Mouse (Mus musculus): Measurements from ENCODE around the gene Nlrp2. TPM values are rescaled to one million over a fixed set of nuclear protein-coding genes. Genes with fewer than 3 reads are reported as not detected.

Nlrp2 gene
- not detected in 2 replicates for polyA plus RNA-seq (2016; fragmentation: Nextera tagmentation; extraction: Ambion mirVana)

GRCm38 (mm10) chr7:5350935-5351334, at the start of gene Nlrp2:
Nlrp2 (minus strand) TSS chr7:5351035.
- DNase-seq (ENCODE audit: low spot score) = no peak
- Histone ChIP-seq H3K9me3 (replicated peaks) (peaks cover 65% of the 10 kb centered on the region), H3K36me3 (no peaks in the 10 kb centered on the region), H3K4me3 (no peak within 1 kb of the TSS), H3K27me3 (ENCODE audit: low read depth, poor library complexity, severe bottlenecking) (no peaks in the 10 kb centered on the region), H3K4me1 (no peaks in the 10 kb centered on the region), H3K27ac (replicated peaks) (no peak within 1 kb of the TSS)
- 84% methylated on average over 4 of the region's 4 CpGs for WGBS

DNA sequence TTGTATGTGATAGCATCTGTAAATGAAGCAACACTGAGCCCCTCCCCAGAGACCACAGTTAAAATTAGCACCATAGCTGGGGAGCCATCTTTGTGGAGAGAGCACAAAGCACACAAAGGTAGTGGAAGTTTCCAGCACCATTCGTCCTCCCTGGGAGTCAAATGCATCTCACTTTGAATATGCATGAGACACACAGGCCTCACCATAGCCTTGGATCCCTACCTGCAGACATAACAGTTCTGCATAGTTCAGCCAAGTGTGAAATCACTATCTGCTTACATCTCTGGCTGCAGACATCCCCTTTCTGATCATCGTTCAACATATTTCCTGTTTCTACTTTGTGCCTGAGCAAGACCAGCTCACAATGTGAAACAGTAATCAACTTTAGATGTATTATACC, 15.9 kb upstream of the Nlrp2 start:
- H3K36me3 ChIP-seq = no peaks in the 10 kb centered on the region
- no peaks in the 10 kb centered on the region for H3K4me1 ChIP-seq
- no peak overlapping the region for H3K27ac ChIP-seq (replicated peaks)
- no peak for DNase-seq (ENCODE audit: low spot score)
- H3K27me3 ChIP-seq (ENCODE audit: low read depth, poor library complexity, severe bottlenecking) = no peaks in the 10 kb centered on the region
- WGBS = 76% methylated on average over 2 of the region's 2 CpGs
- peaks cover 59% of the 10 kb centered on the region for H3K9me3 ChIP-seq (replicated peaks)
- no peak overlapping the region for H3K4me3 ChIP-seq

- Histone ChIP-seq H3K36me3 (no peaks in the 10 kb centered on the region), H3K9me3 (replicated peaks) (peaks cover 90% of the 10 kb centered on the region), H3K4me1 (no peaks in the 10 kb centered on the region), H3K27me3 (ENCODE audit: low read depth, poor library complexity, severe bottlenecking) (no peaks in the 10 kb centered on the region), H3K4me3 (no peak overlapping the region), H3K27ac (replicated peaks) (no peak overlapping the region)
- 94% methylated on average over 5 of the region's 5 CpGs for WGBS
- DNase-seq (ENCODE audit: low spot score) = no peak
Measured at GRCm38 (mm10) chr7:5363599-5363998, 12.8 kb upstream of the Nlrp2 start.

DNA sequence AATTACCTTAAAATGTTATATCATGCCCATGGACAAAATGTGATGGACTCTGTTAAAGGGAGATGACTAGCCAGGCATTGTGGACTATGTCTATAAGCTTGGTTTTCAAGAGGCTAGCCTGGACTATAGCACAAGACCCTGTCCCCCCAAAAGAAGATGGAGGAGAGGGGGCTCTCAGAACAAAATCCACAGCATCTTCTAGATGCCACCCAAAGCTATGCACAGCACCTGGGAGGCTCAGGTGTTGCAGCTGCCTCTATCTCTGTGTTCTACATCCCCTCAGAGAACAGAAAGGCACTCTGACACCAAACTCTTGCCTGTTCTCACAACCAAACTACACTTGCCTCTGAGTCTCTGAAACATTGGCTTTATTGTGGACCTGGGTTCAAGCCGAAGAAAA, 598 bp downstream of the Nlrp2 start, which contains the start of gene Gm5065:
Gene Gm5065 (plus strand): TSS at position 301 of the 400 bp plus-strand sequence.
- peaks cover 64% of the 10 kb centered on the region for H3K9me3 ChIP-seq (replicated peaks)
- no peak within 1 kb of the TSS for H3K4me3 ChIP-seq
- H3K27ac ChIP-seq (replicated peaks) = no peak within 1 kb of the TSS
- no peaks in the 10 kb centered on the region for H3K36me3 ChIP-seq
- 86% methylated on average over 1 of the region's 1 CpGs for WGBS
- H3K27me3 ChIP-seq (ENCODE audit: low read depth, poor library complexity, severe bottlenecking) = no peaks in the 10 kb centered on the region
- H3K4me1 ChIP-seq = no peaks in the 10 kb centered on the region
- DNase-seq (ENCODE audit: low spot score) = no peak

GRCm38 (mm10) chr7:5327511-5327910, 23.3 kb downstream of the Nlrp2 start:
- Histone ChIP-seq H3K4me1 (no peaks in the 10 kb centered on the region), H3K27ac (replicated peaks) (no peak overlapping the region), H3K36me3 (no peaks in the 10 kb centered on the region), H3K9me3 (replicated peaks) (peaks cover 84% of the 10 kb centered on the region), H3K27me3 (ENCODE audit: low read depth, poor library complexity, severe bottlenecking) (no peaks in the 10 kb centered on the region), H3K4me3 (no peak overlapping the region)
- WGBS = 90% methylated on average over 1 of the region's 1 CpGs
- DNase-seq (ENCODE audit: low spot score) = no peak

DNA sequence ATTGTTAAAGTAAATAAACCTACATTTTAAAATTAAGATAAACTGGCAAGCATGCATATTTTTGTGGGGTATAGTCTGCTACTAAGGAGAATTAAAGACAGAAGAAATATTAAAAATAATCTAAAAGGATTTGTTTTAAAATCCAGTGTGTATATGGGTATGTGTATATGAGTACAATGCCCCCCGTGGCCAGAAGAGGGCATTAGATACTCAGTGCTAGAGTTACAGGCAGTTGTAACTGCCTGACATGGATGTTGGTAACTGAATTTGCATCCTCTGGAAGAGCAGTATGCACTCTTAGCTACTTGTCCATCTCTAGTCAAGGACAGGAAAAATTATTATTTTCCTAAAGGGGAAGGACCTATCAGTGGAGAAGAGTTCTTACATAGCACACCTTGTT, 62.6 kb downstream of the Nlrp2 start:
- 66% methylated on average over 1 of the region's 1 CpGs for WGBS
- Histone ChIP-seq H3K27ac (replicated peaks) (no peak overlapping the region), H3K9me3 (replicated peaks) (peaks cover 59% of the 10 kb centered on the region), H3K27me3 (ENCODE audit: low read depth, poor library complexity, severe bottlenecking) (no peaks in the 10 kb centered on the region), H3K4me3 (no peak overlapping the region), H3K4me1 (no peaks in the 10 kb centered on the region), H3K36me3 (no peaks in the 10 kb centered on the region)
- DNase-seq (ENCODE audit: low spot score) = no peak

GRCm38 (mm10) chr7:5263051-5263450, 87.8 kb downstream of the Nlrp2 start:
- Histone ChIP-seq H3K27me3 (ENCODE audit: low read depth, poor library complexity, severe bottlenecking) (no peaks in the 10 kb centered on the region), H3K9me3 (replicated peaks) (peaks cover 59% of the 10 kb centered on the region), H3K27ac (replicated peaks) (no peak overlapping the region), H3K4me3 (no peak overlapping the region), H3K36me3 (no peaks in the 10 kb centered on the region), H3K4me1 (no peaks in the 10 kb centered on the region)
- DNase-seq (ENCODE audit: low spot score) = no peak
- 86% methylated on average over 3 of the region's 3 CpGs for WGBS

Other genes with a start within 250 kb of the Nlrp2 start
- not detected in 2 replicates for gene Rfpl4, start 234.1 kb downstream of the Nlrp2 start, polyA plus RNA-seq (2016; fragmentation: Nextera tagmentation; extraction: Ambion mirVana)
- gene Rasl2-9, start 225.1 kb downstream of the Nlrp2 start, polyA plus RNA-seq (2016; fragmentation: Nextera tagmentation; extraction: Ambion mirVana) = 0.33 and 0.48 TPM in 2 replicates
- not detected in 2 replicates for gene Vmn1r55, start 201.4 kb downstream of the Nlrp2 start, polyA plus RNA-seq (2016; fragmentation: Nextera tagmentation; extraction: Ambion mirVana)
- not detected in 2 replicates for gene Vmn1r56, start 154.3 kb downstream of the Nlrp2 start, polyA plus RNA-seq (2016; fragmentation: Nextera tagmentation; extraction: Ambion mirVana)
- not detected in 2 replicates for gene Vmn1r57, start 132.5 kb downstream of the Nlrp2 start, polyA plus RNA-seq (2016; fragmentation: Nextera tagmentation; extraction: Ambion mirVana)
- gene Gm5065, start 498 bp downstream of the Nlrp2 start, polyA plus RNA-seq (2016; fragmentation: Nextera tagmentation; extraction: Ambion mirVana) = not detected in 2 replicates
- gene Vmn1r58, start 62.4 kb upstream of the Nlrp2 start, polyA plus RNA-seq (2016; fragmentation: Nextera tagmentation; extraction: Ambion mirVana) = not detected in 2 replicates
- gene Vmn1r59, start 105.7 kb upstream of the Nlrp2 start, polyA plus RNA-seq (2016; fragmentation: Nextera tagmentation; extraction: Ambion mirVana) = not detected in 2 replicates
- not detected in 2 replicates for gene Vmn2r28, start 142.9 kb upstream of the Nlrp2 start, polyA plus RNA-seq (2016; fragmentation: Nextera tagmentation; extraction: Ambion mirVana)
- gene Vmn1r60, start 196.3 kb upstream of the Nlrp2 start, polyA plus RNA-seq (2016; fragmentation: Nextera tagmentation; extraction: Ambion mirVana) = not detected in 2 replicates